Mouse (Mus musculus) adrenal gland, postnatal 10 days (tissue): ENCODE data around the gene Klhdc7b. TPM values are rescaled to one million over a fixed set of nuclear protein-coding genes. Genes with fewer than 3 reads are reported as not detected.

Source experiments
- DNase-seq: peaks from one replicate; pipeline ENCODE4 v3.0.0; 2021; ENCODE audit warnings: mixed read lengths
- total RNA-seq, 2 experiments: library from RNA; stranded (reverse); gene quantifications; 2 replicates each; pipeline ENCODE4 v1.2.3; 2021

Klhdc7b gene
- total RNA-seq, 2 experiments from 2014 or later, result 0.06 TPM; not detected in 1

DNA sequence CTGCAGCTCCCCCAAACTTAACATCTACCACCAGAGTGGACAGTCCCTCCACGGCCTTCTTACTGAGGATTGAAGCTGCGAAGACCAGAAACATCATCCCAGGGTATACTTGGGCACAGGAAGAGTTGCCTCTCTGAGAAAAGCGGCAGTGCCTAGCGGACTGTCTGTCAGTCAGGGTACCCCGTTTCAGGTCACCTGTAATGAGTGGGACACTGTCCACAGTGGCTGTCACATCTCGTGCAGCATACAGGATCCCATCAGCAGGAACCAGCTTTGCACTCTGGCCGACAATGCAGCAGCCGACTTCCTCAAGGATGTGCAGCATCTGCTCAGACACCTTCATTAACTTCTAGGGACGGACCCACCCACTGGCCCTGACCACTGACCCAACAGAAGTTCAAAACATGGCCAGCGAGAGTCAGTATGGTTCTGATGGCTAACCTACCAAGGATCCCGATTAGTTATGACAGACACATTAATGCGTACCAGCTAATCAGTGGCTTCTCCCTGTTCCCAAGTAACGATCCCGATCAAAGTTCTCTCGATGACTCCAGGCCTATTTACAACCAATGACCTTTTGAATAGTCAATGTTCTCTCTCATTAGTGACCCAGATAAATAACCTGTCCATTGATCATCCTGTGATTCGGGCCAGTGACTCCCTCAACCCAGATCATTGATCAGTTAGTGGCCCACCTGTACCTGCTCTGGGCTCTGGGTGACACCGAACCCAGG lies 9.7 kb upstream of the Klhdc7b start:
- DNase-seq, result no peak

DNA sequence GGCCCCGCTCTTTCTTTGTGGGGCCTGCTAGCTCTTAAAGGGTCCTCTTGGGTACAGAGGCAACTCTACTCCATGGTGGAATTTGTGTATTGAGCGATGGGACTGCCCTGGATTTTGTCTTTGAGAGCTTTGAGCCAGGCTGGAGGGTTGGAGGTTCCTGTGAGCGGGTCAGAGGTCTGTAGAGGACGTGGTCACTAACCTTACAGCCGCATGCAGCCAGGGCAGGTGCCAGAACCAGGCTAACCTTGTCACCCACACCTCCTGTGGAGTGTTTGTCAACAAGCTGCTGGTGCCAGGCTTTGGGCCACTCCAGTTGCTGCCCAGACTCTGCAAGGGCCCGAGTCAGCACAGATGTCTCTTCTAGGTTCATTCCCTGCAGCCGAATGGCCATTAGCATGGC lies 8.7 kb upstream of the Klhdc7b start:
- DNase-seq, result peak; percentile 35

DNA sequence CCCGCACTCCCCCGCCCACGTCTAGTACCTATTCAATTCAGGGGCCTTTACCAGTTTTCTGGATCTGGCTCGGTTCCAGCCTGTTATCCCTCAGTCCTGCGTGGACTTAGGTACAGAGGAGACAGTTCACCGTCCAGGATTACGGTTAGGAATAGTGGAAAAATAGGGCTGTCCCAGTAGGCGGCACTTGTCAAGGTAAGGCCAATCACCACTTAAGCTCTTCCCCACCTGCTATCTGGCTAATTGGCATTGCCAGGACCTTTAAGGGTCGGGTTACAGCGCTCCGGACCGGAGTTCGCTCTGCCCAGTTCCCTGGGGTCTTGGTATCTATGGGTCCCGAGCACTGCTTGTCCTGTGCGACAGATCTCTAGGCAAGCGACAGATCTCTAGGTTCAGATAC lies 7.8 kb upstream of the Klhdc7b start, which contains the start of gene Tymp:
Tymp (minus strand) TSS at position 83 of the 400 bp plus-strand sequence.
- DNase-seq, result no peak

DNA sequence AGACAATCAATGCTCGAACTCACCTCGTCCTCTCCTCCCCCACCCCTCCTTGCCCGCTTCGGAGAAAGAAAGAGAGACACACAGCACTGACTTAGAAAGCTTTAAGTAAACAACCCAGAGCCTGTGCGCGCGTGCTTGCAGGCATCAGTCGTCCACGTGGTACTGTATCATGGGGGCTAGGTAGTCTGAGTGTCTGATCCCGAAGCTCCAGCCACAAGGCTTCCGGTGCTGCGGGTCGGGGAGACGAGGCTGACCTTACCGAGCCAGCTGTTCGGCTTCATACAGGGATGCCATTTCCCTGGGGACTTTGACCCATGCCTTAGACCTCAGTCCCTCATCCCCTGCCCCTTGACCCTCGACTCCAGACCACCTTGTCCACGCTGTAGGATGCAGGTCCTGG lies 7.4 kb upstream of the Klhdc7b start:
- DNase-seq, result no peak

DNA sequence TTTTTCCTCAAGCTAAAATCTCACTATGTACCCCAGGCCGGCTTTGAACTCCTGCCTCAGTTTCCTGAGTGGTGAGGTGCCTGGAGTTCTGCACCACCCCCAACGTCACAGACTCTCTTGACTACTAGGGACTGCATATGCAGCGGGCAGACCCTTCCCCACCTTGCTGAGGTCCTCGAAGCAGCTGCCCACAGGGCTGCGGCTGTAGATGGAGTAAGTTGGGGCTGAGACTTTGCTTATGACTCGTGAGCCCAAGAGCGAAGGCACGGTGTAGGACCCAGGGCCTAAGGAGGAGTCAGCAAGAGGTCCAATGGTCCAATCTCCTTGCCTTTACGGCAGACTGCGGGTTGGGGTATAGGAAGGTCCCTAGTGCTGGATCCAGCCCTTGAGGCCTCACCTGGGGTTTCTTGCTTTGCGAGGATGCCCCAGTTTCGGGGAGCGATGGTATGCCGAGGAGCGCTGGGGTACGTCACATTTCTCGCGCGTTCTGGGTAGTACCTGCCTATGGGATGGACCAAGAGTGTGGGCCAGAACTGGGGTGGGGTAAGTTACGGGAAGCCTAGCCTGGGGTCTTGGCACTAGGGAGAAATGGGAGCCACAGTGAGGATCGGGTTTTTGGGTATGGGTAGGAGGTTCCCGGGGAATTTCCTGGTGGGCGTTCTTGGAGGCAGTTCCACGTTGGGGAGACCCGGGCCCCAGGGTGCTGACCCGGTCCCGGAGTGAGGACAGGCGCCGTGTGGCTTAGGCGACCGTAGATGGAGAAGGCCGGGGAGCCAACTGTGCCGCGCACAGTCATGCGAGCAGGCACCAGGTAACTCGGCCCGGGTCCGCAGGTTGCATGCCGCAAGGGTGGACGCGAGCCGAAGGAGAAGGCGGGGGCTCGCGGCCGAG lies 6.5 kb upstream of the Klhdc7b start:
- no peak for DNase-seq

DNA sequence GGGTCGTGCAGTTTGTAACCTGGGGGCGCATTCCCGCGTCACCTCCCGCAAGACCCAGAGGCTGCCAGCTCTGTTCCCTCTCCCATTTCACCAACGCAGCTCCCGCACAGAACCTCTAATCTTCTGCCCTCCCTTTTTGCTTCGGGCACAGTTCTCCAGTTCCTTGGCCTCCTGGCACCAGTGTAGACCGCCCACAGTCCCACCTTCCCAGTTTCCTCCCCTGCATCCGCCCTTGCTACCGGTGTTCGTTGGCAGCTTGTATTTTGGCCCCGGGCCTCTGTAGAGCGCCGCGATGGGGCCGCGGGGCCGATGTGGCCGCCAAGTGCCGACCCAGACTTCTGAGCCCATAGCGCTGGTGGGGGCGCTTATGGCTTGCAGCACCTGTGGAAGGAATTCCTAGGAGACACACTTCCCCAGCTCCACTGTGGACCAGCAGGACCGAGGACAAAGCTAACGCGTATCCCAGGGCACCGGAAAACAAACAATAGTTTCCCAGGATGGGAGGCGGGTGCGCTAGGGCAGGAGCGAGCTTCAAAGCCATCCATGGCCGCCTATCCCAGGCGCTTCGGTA lies 5.8 kb upstream of the Klhdc7b start, which contains the start of gene Odf3b:
Odf3b (minus strand) TSS at position 452 of the 571 bp plus-strand sequence.
- peak; percentile 40 for DNase-seq

DNA sequence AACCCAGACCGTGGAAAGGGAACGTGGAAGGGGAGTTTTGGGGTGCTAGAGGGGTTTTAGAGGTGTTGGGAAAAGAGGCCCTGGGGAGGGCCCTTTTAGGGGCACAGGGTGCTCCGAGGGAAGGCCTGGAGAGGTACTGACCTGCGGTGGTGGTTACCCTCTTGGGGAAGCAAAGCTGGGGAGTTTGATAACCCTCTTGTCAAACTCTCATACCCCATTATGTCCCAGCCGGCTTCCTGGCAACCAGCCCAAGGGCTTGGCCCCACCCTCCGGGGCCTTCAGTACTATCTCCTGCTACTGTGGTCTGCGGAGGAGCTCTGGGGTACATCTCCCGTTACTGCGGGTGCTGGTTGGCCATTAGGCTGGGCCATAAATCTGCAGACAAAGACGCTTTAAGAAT lies 5.3 kb upstream of the Klhdc7b start:
- DNase-seq, result peak; percentile 46

DNA sequence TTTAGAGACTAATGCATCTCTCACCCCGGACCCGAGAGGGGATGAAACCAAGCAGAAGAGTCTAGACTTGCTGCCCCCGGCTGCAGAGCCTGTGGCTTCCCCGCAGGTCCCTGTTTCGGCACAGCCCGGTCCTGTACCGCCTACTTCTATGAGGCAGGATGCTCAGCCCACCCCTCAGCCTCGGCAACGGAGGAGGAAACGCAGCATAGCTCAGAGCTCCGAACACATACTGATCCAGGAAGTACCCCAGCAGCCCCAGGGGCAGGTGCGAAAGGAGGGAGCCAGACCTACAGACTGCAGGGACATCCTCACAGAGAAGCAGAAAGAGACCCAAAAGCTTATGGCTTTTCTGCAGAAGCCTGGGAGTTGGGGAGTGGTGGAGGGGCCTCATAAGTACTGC lies 2.4 kb downstream of the Klhdc7b start:
- no peak for DNase-seq

DNA sequence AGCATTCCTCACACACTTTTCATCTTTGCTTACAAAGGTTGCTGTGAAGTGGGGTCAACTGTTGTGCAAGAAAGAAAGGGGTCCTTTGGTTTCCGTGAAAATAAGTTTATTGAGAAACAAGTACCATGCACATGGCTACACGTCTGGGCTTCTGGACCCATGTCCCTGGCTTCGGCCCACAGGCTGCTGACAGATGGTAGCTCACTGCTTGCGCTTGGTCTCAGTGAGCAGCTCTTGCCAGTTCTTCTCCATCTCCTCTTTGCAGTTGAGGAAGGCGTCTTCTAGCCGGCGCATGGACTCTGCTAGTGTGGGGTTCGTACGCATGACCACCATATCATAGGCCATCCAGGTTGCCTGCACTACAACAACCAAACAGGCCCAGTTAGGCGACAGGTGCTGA lies 5.4 kb downstream of the Klhdc7b start:
- no peak for DNase-seq

DNA sequence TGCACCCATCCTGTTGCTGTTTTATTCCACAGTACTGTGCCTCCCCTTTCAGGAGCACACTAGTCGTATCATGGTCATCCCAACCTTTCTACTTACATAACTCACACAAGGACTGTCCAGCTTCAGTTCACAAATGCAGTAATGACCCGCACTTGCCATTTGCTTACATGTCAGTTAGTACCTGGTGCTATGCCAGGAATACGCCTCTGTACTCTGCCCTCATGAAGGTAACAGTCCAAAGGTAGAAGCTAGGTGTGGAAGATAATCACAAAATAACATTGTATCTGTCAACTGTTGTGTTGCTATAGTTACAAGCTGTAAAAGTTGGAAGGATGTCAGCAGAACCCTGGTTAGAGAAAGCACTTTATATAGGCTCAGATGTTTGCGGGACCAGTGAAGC lies 12.2 kb downstream of the Klhdc7b start:
- no peak for DNase-seq

DNA sequence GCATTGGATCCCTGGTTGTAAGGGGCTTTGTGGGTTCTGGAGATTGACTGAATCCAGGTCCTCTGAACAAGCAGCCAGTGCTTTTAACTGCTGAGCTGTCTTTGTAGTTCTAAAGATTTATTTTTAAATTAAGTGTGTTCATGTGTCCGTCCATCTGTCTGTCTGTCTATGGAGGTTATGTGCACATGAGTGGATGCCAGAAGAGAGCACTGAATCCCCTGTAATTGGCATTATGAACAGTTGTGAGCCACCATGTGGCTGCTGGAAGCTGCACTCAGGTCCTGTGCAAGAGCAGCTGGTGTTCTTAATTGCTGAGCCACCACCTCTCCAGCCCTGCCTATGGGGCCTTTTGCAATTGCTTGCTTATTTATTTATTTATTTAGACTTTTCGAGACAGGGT lies 13.4 kb downstream of the Klhdc7b start:
- no peak for DNase-seq

DNA sequence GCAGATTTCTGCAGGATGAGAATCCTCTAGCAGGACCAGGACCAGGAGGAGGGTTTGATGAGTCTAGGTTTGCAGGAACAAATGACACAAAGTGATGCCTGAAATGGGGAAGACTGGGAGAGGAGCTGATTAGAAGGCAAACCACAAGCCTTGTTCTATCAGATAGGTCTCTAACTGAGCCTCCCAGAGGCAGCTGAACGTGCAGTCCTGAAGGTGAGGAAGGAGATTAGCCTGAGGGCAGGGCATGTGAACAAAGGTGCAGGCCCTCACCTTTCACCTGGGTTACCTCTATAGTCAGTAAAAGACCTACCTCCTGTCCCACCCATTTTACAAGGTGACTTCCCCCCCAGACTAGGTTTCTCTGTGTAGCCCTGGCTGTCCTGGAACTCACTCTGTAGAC lies 15.0 kb downstream of the Klhdc7b start:
- no peak for DNase-seq

DNA sequence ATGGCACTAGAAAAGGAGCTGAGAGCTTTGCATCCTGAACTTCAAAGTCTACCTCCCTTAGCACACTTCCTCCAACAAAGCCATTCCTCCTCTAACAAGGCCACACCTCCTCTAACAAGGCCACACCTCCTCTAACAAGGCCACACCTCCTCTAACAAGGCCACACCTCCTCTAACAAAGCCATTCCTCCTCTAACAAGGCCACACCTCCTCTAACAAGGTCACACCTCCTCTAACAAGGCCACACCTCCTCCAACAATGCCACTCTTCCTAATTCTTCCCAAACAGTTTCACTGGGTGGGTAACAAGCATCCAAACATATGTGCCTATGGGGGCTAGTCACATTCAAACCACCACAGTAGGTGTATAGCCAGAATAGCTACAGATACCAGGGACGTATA lies 17.8 kb downstream of the Klhdc7b start:
- DNase-seq, result no peak

DNA sequence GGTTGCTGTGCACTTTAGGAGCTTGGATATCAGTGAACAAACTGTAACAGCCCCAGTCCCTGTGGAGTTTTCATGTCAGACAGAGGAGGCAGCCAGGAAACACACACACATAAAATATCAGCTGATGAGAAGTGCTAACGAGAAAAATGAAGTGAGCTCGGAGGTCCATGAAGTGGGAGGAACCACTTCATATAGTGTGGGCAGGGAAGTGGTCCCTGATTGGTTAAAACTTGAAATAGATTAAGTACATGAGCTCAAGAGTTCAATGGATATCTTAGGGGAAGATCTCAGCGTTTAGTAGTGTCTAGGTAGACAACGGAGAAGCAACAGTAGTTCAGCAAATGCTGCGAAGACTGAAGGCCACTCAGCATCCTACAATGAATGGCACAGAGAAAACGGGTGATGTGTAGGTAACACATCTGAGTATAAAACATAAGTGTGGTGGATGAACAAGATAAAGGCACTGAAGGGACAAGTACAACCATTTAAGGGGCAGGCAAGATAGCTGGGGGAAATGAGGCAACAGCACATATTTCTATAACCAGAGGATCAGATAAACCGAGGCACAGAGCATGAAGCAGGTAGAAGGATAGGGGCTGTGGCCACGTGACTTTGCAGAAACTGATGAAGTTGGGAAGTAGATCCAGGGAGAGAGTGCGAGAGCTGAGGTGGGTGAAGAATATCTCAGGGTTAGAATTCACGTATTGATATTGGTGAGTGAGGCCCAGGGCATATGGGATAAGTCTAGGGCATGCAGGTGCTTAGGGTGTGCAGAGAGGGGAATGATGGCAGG lies 20.3 kb downstream of the Klhdc7b start:
- no peak for DNase-seq

DNA sequence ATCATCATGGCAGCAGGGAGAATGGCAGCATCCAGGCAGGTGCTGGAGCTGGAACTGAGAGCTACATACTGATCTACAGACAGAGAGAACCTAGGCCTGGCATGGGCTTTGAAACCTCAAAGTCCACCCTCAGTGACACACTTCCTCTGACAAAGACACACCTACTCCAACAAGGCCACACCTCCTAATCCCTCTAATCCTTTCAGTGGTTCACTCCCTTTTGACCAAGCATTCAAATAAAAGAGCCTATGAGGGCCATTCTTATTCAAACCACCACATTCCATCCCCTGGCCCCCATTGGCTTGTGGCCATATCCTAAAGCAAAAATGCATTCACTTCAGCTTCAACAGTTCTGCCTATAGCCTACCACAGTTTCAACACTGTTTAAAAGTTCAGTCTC lies 22.0 kb downstream of the Klhdc7b start:
- DNase-seq, result no peak

DNA sequence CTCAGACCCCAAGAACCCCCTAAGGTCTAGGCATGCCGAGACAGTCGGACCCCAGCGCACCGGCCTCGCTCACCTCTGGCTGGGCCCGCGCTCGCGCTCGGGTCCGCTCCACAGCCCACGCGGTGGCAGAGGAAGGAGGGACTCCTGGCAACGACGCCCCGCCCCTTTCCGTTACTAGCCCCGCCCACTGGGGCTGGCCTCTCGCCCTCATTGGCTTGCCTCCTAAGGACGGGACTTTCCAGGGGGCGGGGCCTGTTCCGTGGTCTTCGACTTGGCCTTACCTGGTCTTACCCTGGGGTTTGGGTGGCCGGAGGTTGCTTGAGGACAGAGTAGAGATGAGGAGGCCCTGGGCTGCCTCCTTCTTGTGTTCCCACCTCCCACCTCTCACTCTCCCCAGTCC lies 25.4 kb downstream of the Klhdc7b start, which contains the start of gene Syce3:
Syce3 (minus strand) TSS at position 386 of the 400 bp plus-strand sequence.
- no peak for DNase-seq

DNA sequence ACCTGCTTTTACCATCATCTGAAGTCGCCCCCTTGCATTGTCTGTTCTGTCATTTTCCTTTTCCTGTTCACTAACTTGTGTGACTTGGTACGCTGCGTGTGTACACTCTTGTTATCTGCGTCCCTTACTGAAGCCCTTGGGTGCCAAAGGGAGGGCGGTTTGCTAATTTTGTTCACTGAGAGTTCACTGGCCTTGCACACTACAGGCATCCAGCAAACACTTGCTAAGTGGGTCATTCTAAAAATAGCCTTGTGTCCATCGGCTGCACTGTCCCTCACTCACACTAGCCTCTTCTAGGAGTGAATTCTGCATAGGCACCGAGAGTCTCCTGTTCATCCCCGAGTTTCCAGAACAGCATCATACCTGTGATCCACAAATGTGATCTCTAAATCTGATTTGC lies 30.6 kb downstream of the Klhdc7b start:
- no peak for DNase-seq

DNA sequence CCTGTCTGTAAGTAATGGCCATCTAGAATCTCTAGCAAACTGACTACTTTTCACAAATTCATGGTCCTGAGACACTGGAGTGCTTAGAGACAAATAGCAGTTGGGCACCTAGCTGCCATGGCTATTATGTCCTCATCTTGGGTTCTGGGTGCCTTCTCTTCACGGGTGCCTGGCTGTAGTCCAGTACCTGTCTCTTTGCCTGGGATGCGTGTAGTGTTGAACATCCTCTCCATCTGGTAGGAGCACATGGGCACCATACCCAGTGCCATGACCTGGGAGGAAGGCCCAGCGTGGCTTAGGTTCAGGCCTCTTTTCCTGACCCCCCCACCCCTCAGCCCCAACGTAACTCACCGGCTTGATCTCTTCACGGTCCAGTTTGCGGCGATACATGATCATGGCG lies 37.2 kb downstream of the Klhdc7b start:
- DNase-seq, result no peak

DNA sequence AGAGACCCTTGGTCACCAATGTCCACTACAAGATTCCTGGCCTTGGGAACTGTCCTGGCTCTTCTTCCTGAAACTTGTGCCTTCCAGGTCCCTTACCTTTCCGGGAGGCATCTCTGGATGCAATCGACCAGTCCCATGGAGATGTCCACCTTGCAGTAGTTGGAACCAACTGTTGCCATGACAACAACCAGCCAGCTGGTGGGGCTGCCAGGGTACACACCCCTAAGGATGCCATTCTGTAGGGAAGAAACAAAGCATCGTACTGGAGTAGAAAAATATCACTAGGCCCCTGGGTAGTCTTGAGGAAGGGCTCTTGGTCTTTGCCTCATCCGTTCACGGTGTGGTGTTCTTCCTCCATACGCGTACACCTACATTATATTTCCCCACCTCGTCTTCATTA lies 39.9 kb downstream of the Klhdc7b start:
- DNase-seq, result no peak

DNA sequence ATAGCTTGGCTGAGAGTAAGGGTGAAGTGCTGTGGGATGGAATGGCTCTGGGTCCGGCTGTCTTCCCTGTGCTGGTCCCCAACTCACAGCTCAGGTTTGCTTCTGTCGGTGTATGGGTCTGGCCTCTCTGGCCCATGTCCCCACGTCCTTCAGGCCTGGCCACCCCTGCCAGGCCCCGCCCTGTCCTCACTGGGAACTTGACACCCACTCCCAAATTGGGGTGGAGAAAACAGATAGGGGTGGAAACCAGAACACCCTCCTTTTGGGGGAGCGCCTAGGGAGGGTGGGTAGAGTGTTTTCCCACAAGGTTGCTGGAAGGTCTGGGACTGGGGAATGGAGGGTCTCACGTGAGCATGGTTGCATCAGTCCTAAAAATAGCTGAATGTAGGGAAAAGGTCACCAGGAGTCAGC lies 41.0 kb downstream of the Klhdc7b start, which contains the start of gene Cpt1b:
Cpt1b (minus strand) TSS at position 153 of the 411 bp plus-strand sequence.
- peak; percentile 74 for DNase-seq

DNA sequence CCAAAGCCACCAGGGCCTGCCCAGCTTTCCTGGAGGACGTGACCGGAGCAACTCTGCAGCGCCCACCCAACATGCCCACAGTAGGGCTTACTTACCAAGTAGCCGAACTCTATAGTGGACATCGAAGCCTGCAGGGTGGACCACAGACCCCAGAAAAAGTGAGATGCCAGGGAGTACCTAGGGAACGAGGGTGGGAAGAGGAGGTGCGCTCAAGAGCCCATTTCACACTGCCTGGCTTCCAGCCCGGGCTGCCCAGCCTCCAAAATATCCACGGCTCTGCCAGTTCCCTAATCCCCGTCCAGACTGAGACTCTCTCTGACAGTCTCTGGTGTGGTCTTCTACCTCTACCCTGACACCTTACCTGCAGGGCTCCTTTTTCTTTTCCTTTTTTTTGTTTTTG lies 42.0 kb downstream of the Klhdc7b start:
- peak; percentile 62 for DNase-seq
